Mouse (Mus musculus): ENCODE results near the gene Prr36. TPM values are rescaled to one million over a fixed set of nuclear protein-coding genes. Genes with fewer than 3 reads are reported as not detected.
"Not testable (repeated sequence)": the region's sequence is repeated elsewhere in the genome, so short reads cannot be mapped to it uniquely, and the experiment has no call there.

Gene Prr36
- polyA plus RNA-seq (2016; fragmentation: Nextera tagmentation; extraction: Ambion mirVana): 1.4 and 1.6 TPM in 2 replicates

GRCm38 (mm10) chr8:4216791-4217621 is at the start of gene Prr36:
Gene Prr36 (minus strand): TSS chr8:4217459.
- Histone ChIP-seq H3K27ac (no peak within 1 kb of the TSS), H3K4me3 (replicated peaks) (peak within 1 kb of the TSS; percentile 53), H3K4me1 (replicated peaks) (peaks cover 38% of the 10 kb centered on the region), H3K36me3 (no peaks in the 10 kb centered on the region), H3K27me3 (peaks cover 67% of the 10 kb centered on the region), H3K9me3 (no peaks in the 10 kb centered on the region), H3K4me2 (peak within 1 kb of the TSS; percentile 91), H3K9ac (replicated peaks) (peak within 1 kb of the TSS; percentile 64)
- ATAC-seq (ENCODE audit: insufficient number of reproducible peaks, insufficient read depth, low FRiP score, low TSS enrichment, low read depth): peak; percentile 14; the same call in 1 of the 2 replicates
- WGBS: 1% methylated on average over 44 of the region's 44 CpGs

GRCm38 (mm10) chr8:4265160-4265914 is 48.1 kb upstream of the Prr36 start:
- ATAC-seq (ENCODE audit: insufficient number of reproducible peaks, insufficient read depth, low FRiP score, low TSS enrichment, low read depth): no peak
- Histone ChIP-seq H3K4me1 (replicated peaks) (no peaks in the 10 kb centered on the region), H3K4me2 (no peak overlapping the region), H3K9me3 (no peaks in the 10 kb centered on the region), H3K9ac (replicated peaks) (no peak overlapping the region), H3K36me3 (peaks cover 100% of the 10 kb centered on the region), H3K4me3 (replicated peaks) (no peak overlapping the region), H3K27me3 (no peaks in the 10 kb centered on the region), H3K27ac (no peak overlapping the region)
- WGBS: 89% methylated on average over 15 of the region's 15 CpGs

DNA sequence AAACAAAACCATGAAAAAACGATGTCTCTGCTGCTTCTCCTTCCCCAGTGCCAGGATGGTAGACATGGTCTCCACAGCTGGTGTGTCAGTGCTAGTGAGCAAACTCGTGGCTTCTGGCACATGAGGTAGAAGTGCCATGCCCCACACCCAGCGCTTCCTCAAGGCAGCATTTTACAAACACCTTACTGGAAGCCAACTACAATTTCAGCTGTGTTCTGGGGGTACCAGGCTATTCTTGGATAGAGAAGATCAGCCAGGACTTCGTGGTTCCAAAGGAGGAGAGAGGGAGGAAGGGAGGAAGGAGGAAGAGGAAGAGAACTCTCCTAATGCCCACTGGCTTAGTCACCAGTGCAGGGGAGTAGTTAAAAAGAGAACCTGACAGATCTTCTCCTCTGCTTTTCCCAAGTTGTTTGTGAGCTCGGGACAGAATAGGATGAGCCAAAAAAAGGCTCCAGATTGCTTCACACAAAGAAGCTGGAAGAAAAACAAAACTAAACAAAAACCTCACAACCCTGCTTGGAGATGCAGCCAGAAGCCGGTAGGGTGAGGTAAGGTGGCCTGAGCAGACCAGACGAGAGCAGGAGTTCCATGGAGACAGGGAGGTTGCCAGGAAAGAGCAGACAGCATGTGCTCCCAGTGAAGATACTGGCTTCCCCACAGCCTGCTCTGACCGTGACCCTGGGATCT is 46.0 kb upstream of the Prr36 start:
- peaks cover 11% of the 10 kb centered on the region for H3K4me1 ChIP-seq (replicated peaks)
- WGBS: 90% methylated on average over 8 of the region's 8 CpGs
- H3K27me3 ChIP-seq: no peaks in the 10 kb centered on the region

DNA sequence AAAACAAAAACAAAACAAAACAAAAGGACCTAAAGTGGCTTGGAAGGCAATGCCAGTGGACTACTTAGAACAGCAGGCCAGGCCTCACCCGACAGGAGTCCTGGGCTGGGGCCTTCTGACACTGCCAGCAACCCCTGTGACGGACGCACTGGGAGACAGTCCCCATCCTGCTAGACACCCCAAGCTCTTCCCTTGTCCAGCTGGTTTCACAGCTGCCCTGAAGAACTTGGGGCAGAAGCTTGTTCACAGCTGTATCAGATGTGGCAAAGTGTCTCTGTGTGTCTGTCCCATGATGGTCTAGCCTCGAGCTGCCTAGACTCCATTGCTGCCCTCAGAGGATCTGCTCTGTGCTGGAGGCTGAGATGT is 42.5 kb upstream of the Prr36 start:
- 0 out of 2 replicates have a peak overlapping the region, but pooled peaks have one; percentile 83 for H3K9ac ChIP-seq (replicated peaks)
- WGBS: 78% methylated on average over 4 of the region's 4 CpGs
- no peak overlapping the region for H3K4me2 ChIP-seq
- no peaks in the 10 kb centered on the region for H3K27me3 ChIP-seq
- no peak overlapping the region for H3K4me3 ChIP-seq (replicated peaks)
- peak overlapping the region; percentile 76 for H3K27ac ChIP-seq
- peaks cover 27% of the 10 kb centered on the region for H3K4me1 ChIP-seq (replicated peaks)
- no peaks in the 10 kb centered on the region for H3K9me3 ChIP-seq
- no peak for ATAC-seq (ENCODE audit: insufficient number of reproducible peaks, insufficient read depth, low FRiP score, low TSS enrichment, low read depth)
- peaks cover 82% of the 10 kb centered on the region for H3K36me3 ChIP-seq

More for the DNA sequence above, 46.0 kb upstream of the Prr36 start:
- Histone ChIP-seq H3K4me2 (no peak overlapping the region), H3K36me3 (peaks cover 86% of the 10 kb centered on the region), H3K27ac (no peak overlapping the region), H3K4me3 (replicated peaks) (no peak overlapping the region), H3K9ac (replicated peaks) (no peak overlapping the region), H3K9me3 (no peaks in the 10 kb centered on the region)
- ATAC-seq (ENCODE audit: insufficient number of reproducible peaks, insufficient read depth, low FRiP score, low TSS enrichment, low read depth): no peak

GRCm38 (mm10) chr8:4259125-4259804 is 42.0 kb upstream of the Prr36 start, which contains the start of gene Ctxn1:
Gene Ctxn1 (minus strand): TSS chr8:4259274.
- ATAC-seq (ENCODE audit: insufficient number of reproducible peaks, insufficient read depth, low FRiP score, low TSS enrichment, low read depth): peak; percentile 92
- peaks cover 82% of the 10 kb centered on the region for H3K36me3 ChIP-seq
- no peaks in the 10 kb centered on the region for H3K9me3 ChIP-seq
- H3K4me1 ChIP-seq (replicated peaks): peaks cover 29% of the 10 kb centered on the region
- H3K27me3 ChIP-seq: no peaks in the 10 kb centered on the region
- peak within 1 kb of the TSS; percentile 71 for H3K4me2 ChIP-seq
- H3K4me3 ChIP-seq (replicated peaks): peak within 1 kb of the TSS; percentile 82
- peak within 1 kb of the TSS; percentile 89 for H3K27ac ChIP-seq
- H3K9ac ChIP-seq (replicated peaks): peak within 1 kb of the TSS; percentile 83
- WGBS: 7% methylated on average over 22 of the region's 33 CpGs

GRCm38 (mm10) chr8:4258678-4259077 is 41.4 kb upstream of the Prr36 start:
- Histone ChIP-seq H3K27ac (peak overlapping the region; percentile 89), H3K4me2 (peak overlapping the region; percentile 71), H3K4me3 (replicated peaks) (peak overlapping the region; percentile 82), H3K9ac (replicated peaks) (peak overlapping the region; percentile 83), H3K9me3 (no peaks in the 10 kb centered on the region), H3K36me3 (peaks cover 77% of the 10 kb centered on the region), H3K27me3 (no peaks in the 10 kb centered on the region), H3K4me1 (replicated peaks) (peaks cover 35% of the 10 kb centered on the region)
- WGBS: under 1% methylated on average over 31 of the region's 32 CpGs
- peak; percentile 76 for ATAC-seq (ENCODE audit: insufficient number of reproducible peaks, insufficient read depth, low FRiP score, low TSS enrichment, low read depth)

DNA sequence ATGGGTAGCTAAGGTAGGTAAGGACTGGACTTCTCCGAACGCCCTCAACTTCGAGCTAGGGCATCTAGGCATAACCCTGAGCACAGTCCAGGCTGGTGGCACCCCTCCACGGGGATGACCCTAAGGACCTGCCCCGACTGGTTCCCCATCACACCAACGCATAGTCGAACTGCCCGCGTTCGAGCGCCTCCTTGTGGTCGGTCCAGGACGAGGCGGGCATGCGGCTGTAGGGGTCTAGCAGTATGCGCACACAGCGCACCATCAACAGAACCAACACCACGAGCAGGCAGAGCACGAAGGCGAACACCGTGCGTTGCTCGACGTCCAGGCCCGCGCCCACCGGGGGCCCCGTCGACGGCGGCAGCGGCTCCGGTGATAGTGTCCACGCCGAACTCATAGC is 41.0 kb upstream of the Prr36 start:
- Histone ChIP-seq H3K9ac (replicated peaks) (peak overlapping the region; percentile 83), H3K36me3 (peaks cover 73% of the 10 kb centered on the region), H3K4me3 (replicated peaks) (peak overlapping the region; percentile 82), H3K9me3 (no peaks in the 10 kb centered on the region), H3K4me1 (replicated peaks) (peaks cover 36% of the 10 kb centered on the region), H3K27me3 (no peaks in the 10 kb centered on the region), H3K4me2 (peak overlapping the region; percentile 71), H3K27ac (peak overlapping the region; percentile 89)
- whole genome bisulfite sequencing: 3% methylated on average over 35 of the region's 35 CpGs
- ATAC-seq (ENCODE audit: insufficient number of reproducible peaks, insufficient read depth, low FRiP score, low TSS enrichment, low read depth): peak; percentile 27

- Histone ChIP-seq H3K9me3 (no peaks in the 10 kb centered on the region), H3K4me1 (replicated peaks) (peaks cover 39% of the 10 kb centered on the region), H3K4me2 (peak overlapping the region; percentile 71), H3K9ac (replicated peaks) (peak overlapping the region; percentile 83; the same call in 1 of the 2 replicates), H3K27me3 (no peaks in the 10 kb centered on the region), H3K27ac (0 out of 2 replicates have a peak overlapping the region, but pooled peaks have one; percentile 89), H3K36me3 (peaks cover 64% of the 10 kb centered on the region), H3K4me3 (replicated peaks) (peak overlapping the region; percentile 82)
- ATAC-seq (ENCODE audit: insufficient number of reproducible peaks, insufficient read depth, low FRiP score, low TSS enrichment, low read depth): no peak
- WGBS: 75% methylated on average over 4 of the region's 4 CpGs
Measured at GRCm38 (mm10) chr8:4257350-4257749, 40.1 kb upstream of the Prr36 start.

DNA sequence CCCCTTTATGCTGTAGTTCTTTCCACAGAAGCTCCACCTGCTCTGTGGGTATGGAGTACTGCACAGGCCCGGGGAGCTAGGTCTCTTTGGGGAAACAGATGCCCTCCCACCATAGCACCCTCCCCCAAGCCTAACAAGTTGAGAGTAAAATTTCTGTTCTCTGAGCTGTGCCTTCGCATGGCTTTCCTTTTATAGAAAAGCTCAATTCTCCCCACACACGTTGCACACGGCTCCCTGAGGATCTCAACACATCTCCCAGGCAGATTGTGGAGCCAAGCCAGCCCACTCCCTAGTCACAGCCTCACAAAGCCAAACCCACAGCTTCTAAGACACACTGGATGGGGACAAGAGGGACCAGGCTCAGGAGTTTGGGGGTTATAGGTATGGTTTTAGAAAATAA is 39.7 kb upstream of the Prr36 start:
- Histone ChIP-seq H3K27me3 (no peaks in the 10 kb centered on the region), H3K4me3 (replicated peaks) (no peak overlapping the region), H3K9ac (replicated peaks) (0 out of 2 replicates have a peak overlapping the region, but pooled peaks have one; percentile 83), H3K36me3 (peaks cover 59% of the 10 kb centered on the region), H3K4me1 (replicated peaks) (peaks cover 42% of the 10 kb centered on the region), H3K9me3 (no peaks in the 10 kb centered on the region), H3K4me2 (no peak overlapping the region; the same call in 1 of the 2 replicates), H3K27ac (0 out of 2 replicates have a peak overlapping the region, but pooled peaks have one; percentile 23)
- 60% methylated on average over 4 of the region's 4 CpGs for WGBS
- no peak for ATAC-seq (ENCODE audit: insufficient number of reproducible peaks, insufficient read depth, low FRiP score, low TSS enrichment, low read depth)

GRCm38 (mm10) chr8:4255471-4255870 is 38.2 kb upstream of the Prr36 start:
- H3K9me3 ChIP-seq; H3K4me3 ChIP-seq (replicated peaks); H3K27me3 ChIP-seq; H3K9ac ChIP-seq (replicated peaks); H3K27ac ChIP-seq; H3K4me2 ChIP-seq; ATAC-seq (ENCODE audit: insufficient number of reproducible peaks, insufficient read depth, low FRiP score, low TSS enrichment, low read depth): not testable (repeated sequence)
- Histone ChIP-seq H3K4me1 (replicated peaks) (peaks cover 44% of the 10 kb centered on the region), H3K36me3 (peaks cover 45% of the 10 kb centered on the region)
- WGBS: 89% methylated on average over 7 of the region's 7 CpGs
